Mouse (Mus musculus) intestine, embryonic 15.5 days (tissue): ENCODE results near the gene Unc93b1. TPM values are rescaled to one million over a fixed set of nuclear protein-coding genes. Genes with fewer than 3 reads are reported as not detected.
"Not testable (repeated sequence)": the region's sequence is repeated elsewhere in the genome, so short reads cannot be mapped to it uniquely, and the experiment has no call there.

Source experiments
- ATAC-seq: fragments of 200-750 bp; cut with Nextera tagmentation; 2 replicates; pipeline ENCODE4 v1.8.0; 2017; ENCODE audit warnings: moderate TSS enrichment, moderate library complexity
- H3K27ac ChIP-seq: fragments of 300-500 bp; sonication (generic); 2 replicates; pipeline ENCODE4 v1.5.1; 2015; ENCODE audit warnings: mild to moderate bottlenecking, inconsistent platforms
- H3K27me3 ChIP-seq: fragments of 300-500 bp; sonication (generic); replicated peaks from 2 replicates; pipeline ENCODE4 v1.6.1; 2015; ENCODE audit warnings: inconsistent platforms
- H3K36me3 ChIP-seq: fragments of 300-500 bp; sonication (generic); 2 replicates; pipeline ENCODE4 v1.6.1; 2015; ENCODE audit warnings: inconsistent platforms
- H3K4me1 ChIP-seq: fragments of 300-500 bp; sonication (generic); replicated peaks from 2 replicates; pipeline ENCODE4 v1.6.1; 2015; ENCODE audit warnings: inconsistent platforms
- H3K4me2 ChIP-seq: fragments of 300-500 bp; sonication (generic); replicated peaks from 2 replicates; pipeline ENCODE4 v1.6.1; 2015; ENCODE audit warnings: mild to moderate bottlenecking, inconsistent platforms
- H3K4me3 ChIP-seq: fragments of 300-500 bp; sonication (generic); replicated peaks from 2 replicates; pipeline ENCODE4 v1.5.1; 2015; ENCODE audit warnings: inconsistent platforms
- H3K9ac ChIP-seq: fragments of 300-500 bp; sonication (generic); 2 replicates; pipeline ENCODE4 v1.6.1; 2015; ENCODE audit warnings: inconsistent platforms
- H3K9me3 ChIP-seq: fragments of 300-500 bp; sonication (generic); 2 replicates; pipeline ENCODE4 v1.6.1; 2016; ENCODE audit warnings: inconsistent platforms
- WGBS: fragments of 180-500 bp; shearing (Covaris S2); methylation state at CpG from one replicate; pipeline ENCODE4 v1.1.7; 2015; 5-methylcytosine and 5-hydroxymethylcytosine counted together
- polyA plus RNA-seq: library from polyadenylated mRNA; unstranded; fragments of >200 nt; fragmentation: Nextera tagmentation; extraction: Ambion mirVana; gene quantifications from 2 replicates; pipeline ENCODE4 v1.2.1, GENCODE M21; 2015

Unc93b1 gene
- polyA plus RNA-seq, 1 experiment from 2014 or later: 20.2 TPM

- Histone ChIP-seq H3K4me1 (peaks cover 2% of the 10 kb centered on the region; the same call in 1 of the 2 replicates), H3K27ac (no peak overlapping the region), H3K27me3 (no peaks in the 10 kb centered on the region), H3K9me3 (no peaks in the 10 kb centered on the region), H3K4me2 (no peak overlapping the region), H3K36me3 (no peaks in the 10 kb centered on the region), H3K9ac (no peak overlapping the region), H3K4me3 (no peak overlapping the region)
- WGBS: 40% methylated on average over 4 of the region's 4 CpGs
- peak; percentile 72 for ATAC-seq
These were observed 20.8 kb downstream of the Unc93b1 start for GRCm38 (mm10) chr19:3955804-3956203.

GRCm38 (mm10) chr19:3957296-3958036 lies 22.5 kb downstream of the Unc93b1 start:
- H3K4me2 ChIP-seq, H3K9me3 ChIP-seq, H3K9ac ChIP-seq, H3K4me3 ChIP-seq, H3K4me1 ChIP-seq, ATAC-seq, H3K36me3 ChIP-seq, H3K27ac ChIP-seq, H3K27me3 ChIP-seq: not testable (repeated sequence)
- 77% methylated on average over 5 of the region's 5 CpGs for WGBS

GRCm38 (mm10) chr19:3958470-3958869 lies 23.5 kb downstream of the Unc93b1 start, which contains the start of gene Aldh3b3:
TSS of gene Aldh3b3 (plus strand) at chr19:3958645.
- Histone ChIP-seq H3K4me1 (peaks cover 2% of the 10 kb centered on the region; the same call in 1 of the 2 replicates), H3K9me3 (no peaks in the 10 kb centered on the region), H3K27ac (no peak within 1 kb of the TSS), H3K27me3 (no peaks in the 10 kb centered on the region), H3K4me3 (no peak within 1 kb of the TSS), H3K4me2 (no peak within 1 kb of the TSS), H3K9ac (no peak within 1 kb of the TSS), H3K36me3 (no peaks in the 10 kb centered on the region)
- WGBS: 63% methylated on average over 4 of the region's 4 CpGs
- ATAC-seq: no peak

GRCm38 (mm10) chr19:3959030-3959429 lies 24.0 kb downstream of the Unc93b1 start:
- Histone ChIP-seq H3K9me3 (no peaks in the 10 kb centered on the region), H3K36me3 (no peaks in the 10 kb centered on the region), H3K27ac (no peak overlapping the region), H3K9ac (no peak overlapping the region), H3K4me3 (no peak overlapping the region), H3K4me2 (no peak overlapping the region), H3K27me3 (no peaks in the 10 kb centered on the region), H3K4me1 (peaks cover 2% of the 10 kb centered on the region; the same call in 1 of the 2 replicates)
- ATAC-seq: no peak

- H3K9me3 ChIP-seq: no peaks in the 10 kb centered on the region
- H3K4me2 ChIP-seq: no peak overlapping the region
- no peak overlapping the region for H3K27ac ChIP-seq
- no peaks in the 10 kb centered on the region for H3K36me3 ChIP-seq
- peaks cover 2% of the 10 kb centered on the region; the same call in 1 of the 2 replicates for H3K4me1 ChIP-seq
- ATAC-seq: no peak
- H3K27me3 ChIP-seq: no peaks in the 10 kb centered on the region
- no peak overlapping the region for H3K9ac ChIP-seq
- 72% methylated on average over 5 of the region's 5 CpGs for WGBS
- no peak overlapping the region for H3K4me3 ChIP-seq
These were observed 25.2 kb downstream of the Unc93b1 start for GRCm38 (mm10) chr19:3960211-3960610.

- H3K4me1 ChIP-seq, H3K27me3 ChIP-seq, H3K4me2 ChIP-seq, H3K4me3 ChIP-seq, H3K9me3 ChIP-seq, ATAC-seq, H3K36me3 ChIP-seq, H3K27ac ChIP-seq, H3K9ac ChIP-seq: not testable (repeated sequence)
- 86% methylated on average over 6 of the region's 6 CpGs for WGBS
These were observed 26.8 kb downstream of the Unc93b1 start for GRCm38 (mm10) chr19:3961805-3962204.

GRCm38 (mm10) chr19:3962469-3962868 lies 27.5 kb downstream of the Unc93b1 start:
- Histone ChIP-seq H3K9ac (no peak overlapping the region), H3K36me3 (no peaks in the 10 kb centered on the region), H3K4me1 (no peaks in the 10 kb centered on the region), H3K27ac (no peak overlapping the region), H3K4me2 (no peak overlapping the region), H3K9me3 (no peaks in the 10 kb centered on the region), H3K4me3 (no peak overlapping the region), H3K27me3 (no peaks in the 10 kb centered on the region)
- ATAC-seq: no peak
- 15% methylated on average over 2 of the region's 2 CpGs for WGBS

- Histone ChIP-seq H3K27me3 (no peaks in the 10 kb centered on the region), H3K9ac (no peak overlapping the region), H3K36me3 (no peaks in the 10 kb centered on the region), H3K4me1 (no peaks in the 10 kb centered on the region), H3K27ac (no peak overlapping the region), H3K4me3 (no peak overlapping the region), H3K9me3 (no peaks in the 10 kb centered on the region), H3K4me2 (no peak overlapping the region)
- 74% methylated on average over 4 of the region's 4 CpGs for WGBS
- no peak for ATAC-seq
These were observed 29.0 kb downstream of the Unc93b1 start for GRCm38 (mm10) chr19:3964030-3964429.

GRCm38 (mm10) chr19:3966330-3967075 lies 31.5 kb downstream of the Unc93b1 start:
- H3K27ac ChIP-seq: no peak overlapping the region
- no peaks in the 10 kb centered on the region for H3K9me3 ChIP-seq
- H3K27me3 ChIP-seq: no peaks in the 10 kb centered on the region
- H3K4me3 ChIP-seq: no peak overlapping the region
- WGBS: 68% methylated on average over 11 of the region's 11 CpGs
- no peaks in the 10 kb centered on the region for H3K4me1 ChIP-seq
- no peak overlapping the region for H3K4me2 ChIP-seq
- H3K9ac ChIP-seq: no peak overlapping the region
- H3K36me3 ChIP-seq: no peaks in the 10 kb centered on the region
- no peak for ATAC-seq

GRCm38 (mm10) chr19:3967258-3967657 lies 32.3 kb downstream of the Unc93b1 start:
- H3K36me3 ChIP-seq: no peaks in the 10 kb centered on the region
- H3K27me3 ChIP-seq: no peaks in the 10 kb centered on the region
- WGBS: 59% methylated on average over 3 of the region's 3 CpGs
- H3K4me3 ChIP-seq: no peak overlapping the region
- 0 out of 2 replicates have a peak, but pooled peaks cover 2% of the 10 kb centered on the region for H3K4me1 ChIP-seq
- H3K27ac ChIP-seq: no peak overlapping the region
- no peak overlapping the region for H3K4me2 ChIP-seq
- no peak overlapping the region for H3K9ac ChIP-seq
- no peaks in the 10 kb centered on the region for H3K9me3 ChIP-seq
- no peak for ATAC-seq

- Histone ChIP-seq H3K9ac (no peak within 1 kb of the TSS), H3K4me1 (0 out of 2 replicates have a peak, but pooled peaks cover 5% of the 10 kb centered on the region), H3K36me3 (no peaks in the 10 kb centered on the region), H3K9me3 (no peaks in the 10 kb centered on the region), H3K27me3 (no peaks in the 10 kb centered on the region), H3K4me2 (no peak within 1 kb of the TSS), H3K27ac (0 out of 2 replicates have a peak within 1 kb of the TSS, but pooled peaks have one; percentile 6), H3K4me3 (no peak within 1 kb of the TSS)
- WGBS: 19% methylated on average over 9 of the region's 9 CpGs
- peak; percentile 84 for ATAC-seq
These were observed 37.2 kb downstream of the Unc93b1 start, which contains the start of gene Aldh3b2 for GRCm38 (mm10) chr19:3972229-3972628. TSS of gene Aldh3b2 (plus strand) at chr19:3972328.

- H3K27ac ChIP-seq, H3K9me3 ChIP-seq, H3K4me1 ChIP-seq, H3K4me2 ChIP-seq, H3K27me3 ChIP-seq, ATAC-seq, H3K36me3 ChIP-seq, H3K4me3 ChIP-seq, H3K9ac ChIP-seq: not testable (repeated sequence)
- WGBS: 89% methylated on average over 6 of the region's 6 CpGs
These were observed 39.6 kb downstream of the Unc93b1 start for GRCm38 (mm10) chr19:3974608-3975007.
